Mouse (Mus musculus) G1E-ER4 (cell line): Measurements from ENCODE around the gene Kbtbd13. TPM values are rescaled to one million over a fixed set of nuclear protein-coding genes. Genes with fewer than 3 reads are reported as not detected.

Experiments used
- GATA1 ChIP-seq: IDR thresholded peaks from one replicate; pipeline ENCODE4 v1.8.0; 2012; ENCODE audit warnings: low read length, inconsistent platforms
- polyA plus RNA-seq: library from polyadenylated mRNA; stranded (reverse); fragments of >175 nt; gene quantifications from 2 replicates; pipeline ENCODE4 v1.2.3, GENCODE M21; 2012

Kbtbd13 gene
- not detected in 2 replicates for polyA plus RNA-seq

DNA sequence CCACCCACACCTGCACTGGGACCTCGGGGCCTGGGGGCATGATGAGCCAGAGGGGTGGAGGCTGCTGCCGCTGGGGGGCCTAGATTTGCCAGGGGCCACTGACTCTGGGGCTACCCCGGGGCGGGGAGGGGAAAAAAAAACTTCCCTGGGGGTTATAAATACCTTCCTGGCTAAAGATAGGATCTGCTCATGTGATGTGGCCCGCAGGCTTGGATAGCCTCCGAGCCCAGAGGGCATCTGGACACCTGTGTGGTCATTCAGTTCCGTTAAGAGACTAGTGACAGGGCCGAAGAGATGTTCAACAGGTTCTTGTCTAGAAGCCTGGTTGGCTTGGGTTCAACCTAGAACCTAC lies at the start of gene Kbtbd13:
TSS of gene Kbtbd13 (minus strand) at position 40 of the 352 bp plus-strand sequence.
- no peak for TF ChIP-seq GATA1

DNA sequence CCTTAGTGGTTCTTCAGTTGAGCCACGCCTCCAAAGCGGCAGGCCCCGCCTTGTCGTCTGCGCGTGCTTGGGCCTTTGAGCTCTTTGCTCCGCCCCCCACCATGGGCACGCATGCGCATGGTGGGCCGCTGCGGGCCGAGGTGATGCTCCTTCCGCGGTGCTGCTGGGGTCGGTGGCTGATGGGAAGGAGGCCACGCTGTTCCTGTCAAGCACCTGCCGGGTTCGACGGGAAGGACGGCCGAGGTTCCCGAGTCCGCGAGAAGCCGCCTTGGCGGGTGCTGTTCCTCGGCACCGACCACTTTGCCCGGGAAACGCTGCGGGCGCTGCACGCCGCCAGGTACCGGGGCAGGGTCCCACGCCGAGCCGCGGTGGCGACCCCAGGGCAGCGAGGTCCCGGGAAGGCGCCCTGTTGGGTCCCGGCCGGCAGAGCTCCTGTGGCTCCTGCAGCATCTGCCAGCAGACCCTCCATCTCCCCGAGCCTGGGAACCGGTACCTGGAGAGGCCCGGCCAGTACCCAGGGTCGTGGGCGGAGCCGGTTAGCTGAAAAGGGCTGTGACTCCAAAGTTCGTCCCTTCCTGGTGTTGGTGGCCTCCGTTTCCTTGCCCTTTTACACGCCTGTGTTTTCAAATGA lies 44.3 kb upstream of the Kbtbd13 start, which contains the start of gene Mtfmt:
TSS of gene Mtfmt (plus strand) at position 112 of the 631 bp plus-strand sequence.
- no peak for TF ChIP-seq GATA1

GRCm38 (mm10) chr9:65435211-65435610 lies 43.8 kb upstream of the Kbtbd13 start:
- no peak for TF ChIP-seq GATA1

DNA sequence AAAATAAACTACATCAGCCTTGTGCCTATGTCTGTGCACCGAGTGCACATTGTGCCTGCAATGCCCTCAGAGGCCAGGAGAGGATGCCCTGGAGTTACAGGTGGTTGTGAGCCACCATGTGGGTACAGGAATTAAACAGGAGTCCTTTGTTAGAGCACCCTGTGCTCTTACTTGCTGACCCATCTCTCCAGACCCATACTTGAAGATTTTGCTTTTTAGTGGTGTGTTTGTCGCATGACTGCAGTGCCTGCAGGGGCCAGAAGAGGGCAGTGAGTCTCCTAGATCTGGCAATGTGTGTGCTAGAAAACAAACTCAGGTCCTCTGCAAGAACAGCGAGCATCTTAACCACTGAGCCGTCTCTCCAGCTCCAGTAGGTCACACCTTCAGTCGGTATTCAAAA lies 42.7 kb upstream of the Kbtbd13 start:
- TF ChIP-seq GATA1 = no peak

GRCm38 (mm10) chr9:65432236-65432635 lies 40.8 kb upstream of the Kbtbd13 start:
- no peak for TF ChIP-seq GATA1

- no peak for TF ChIP-seq GATA1
Observed at GRCm38 (mm10) chr9:65430921-65431320, 39.5 kb upstream of the Kbtbd13 start.

DNA sequence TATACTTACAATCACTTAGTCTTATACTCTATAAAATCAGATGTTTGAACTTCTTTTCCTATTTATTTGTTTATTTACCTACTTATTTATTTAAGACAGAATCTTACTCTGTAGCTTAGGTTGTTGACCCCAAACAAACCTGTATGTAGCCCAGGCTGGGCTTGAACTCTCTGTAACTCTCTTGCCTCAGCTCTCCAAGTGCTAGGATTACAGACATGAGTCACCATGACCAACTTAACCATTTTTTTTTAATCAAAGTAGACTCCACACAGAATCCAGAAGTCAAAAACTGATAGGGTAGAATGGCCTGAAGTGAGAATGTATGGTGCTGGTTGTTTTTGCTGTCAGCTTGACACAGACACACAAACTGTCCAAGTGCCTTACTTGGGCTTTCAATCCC lies 38.9 kb upstream of the Kbtbd13 start:
- TF ChIP-seq GATA1 = no peak

- no peak for TF ChIP-seq GATA1
Observed at GRCm38 (mm10) chr9:65428003-65428402, 36.6 kb upstream of the Kbtbd13 start.

DNA sequence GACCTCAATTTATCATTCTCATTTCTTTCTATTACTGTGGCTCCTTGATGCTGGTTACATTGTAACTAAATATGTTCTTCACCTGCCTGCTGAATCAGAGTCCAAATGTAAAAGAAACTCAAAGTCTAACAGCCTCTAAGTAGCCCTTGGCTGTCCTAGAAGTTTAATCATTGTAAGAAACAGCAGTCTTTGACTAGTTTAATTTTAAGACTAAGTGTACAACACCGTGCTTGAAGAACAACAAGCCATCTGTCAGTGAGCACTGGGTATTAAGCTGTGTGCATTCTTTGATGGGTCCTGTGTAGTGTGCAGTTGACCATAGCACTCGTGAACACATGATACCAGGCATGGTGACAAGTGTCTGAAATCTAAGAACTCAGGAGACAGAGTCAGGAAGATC lies 36.1 kb upstream of the Kbtbd13 start:
- TF ChIP-seq GATA1 = no peak

- TF ChIP-seq GATA1 = no peak
Observed at GRCm38 (mm10) chr9:65424393-65424792, 32.9 kb upstream of the Kbtbd13 start.

DNA sequence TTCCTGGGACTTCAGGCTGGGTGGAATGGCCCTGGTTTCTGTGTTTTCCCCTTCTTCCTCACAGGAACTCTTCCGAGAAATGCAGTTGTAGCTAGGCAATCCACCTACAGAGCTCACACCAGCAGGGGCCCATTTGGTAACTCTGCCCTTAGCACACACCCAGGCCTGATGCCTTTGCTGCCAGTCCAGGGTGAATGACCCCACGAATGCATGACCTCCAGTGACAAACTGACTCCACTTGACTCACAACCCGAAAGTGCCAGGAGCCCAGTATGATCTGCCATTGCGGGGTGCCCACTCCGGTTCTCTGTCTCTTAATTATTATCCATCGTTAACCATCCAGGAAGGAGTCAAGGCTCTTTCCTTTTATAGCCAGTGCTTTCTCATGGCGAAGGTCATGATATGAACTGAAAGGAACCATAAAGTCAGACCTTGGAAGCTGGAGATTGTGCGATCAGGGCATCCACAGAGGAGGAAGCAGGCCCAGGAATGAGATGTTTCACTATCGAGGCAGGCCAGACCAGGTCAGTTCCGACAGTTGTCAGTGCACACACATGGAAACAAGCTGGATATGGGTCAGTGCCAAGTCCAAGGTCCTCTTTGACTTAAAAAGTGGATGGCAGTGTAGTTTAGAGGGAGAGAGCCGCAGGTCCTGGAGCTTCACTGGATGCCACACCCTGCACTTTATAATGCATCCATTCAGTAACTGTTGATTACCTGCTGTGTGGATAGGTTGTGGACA lies 31.5 kb upstream of the Kbtbd13 start, which contains the start of gene Slc51b:
TSS of gene Slc51b (minus strand) at position 196 of the 742 bp plus-strand sequence.
- TF ChIP-seq GATA1 = no peak

- no peak for TF ChIP-seq GATA1
Observed at GRCm38 (mm10) chr9:65419633-65420032, 28.2 kb upstream of the Kbtbd13 start.

DNA sequence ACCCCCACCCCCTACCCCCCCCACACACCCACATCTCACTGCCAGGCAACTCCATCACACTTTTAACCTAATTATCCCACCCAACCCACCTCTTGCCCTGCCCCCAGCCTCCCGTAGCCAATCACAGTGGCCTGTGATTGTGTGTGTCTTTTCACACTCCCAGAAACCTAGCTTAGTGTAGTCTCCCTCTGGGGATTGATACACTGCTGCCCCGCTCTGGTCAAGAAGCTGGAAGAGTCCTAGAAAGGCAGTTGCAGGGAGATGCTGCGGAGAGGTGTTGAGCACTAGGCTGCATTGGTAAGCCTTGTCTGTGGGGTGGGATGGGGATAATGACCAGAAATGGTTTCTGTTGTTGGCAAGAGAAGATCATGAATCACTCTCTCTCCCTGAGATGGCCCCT lies 26.3 kb upstream of the Kbtbd13 start:
- TF ChIP-seq GATA1 = no peak

DNA sequence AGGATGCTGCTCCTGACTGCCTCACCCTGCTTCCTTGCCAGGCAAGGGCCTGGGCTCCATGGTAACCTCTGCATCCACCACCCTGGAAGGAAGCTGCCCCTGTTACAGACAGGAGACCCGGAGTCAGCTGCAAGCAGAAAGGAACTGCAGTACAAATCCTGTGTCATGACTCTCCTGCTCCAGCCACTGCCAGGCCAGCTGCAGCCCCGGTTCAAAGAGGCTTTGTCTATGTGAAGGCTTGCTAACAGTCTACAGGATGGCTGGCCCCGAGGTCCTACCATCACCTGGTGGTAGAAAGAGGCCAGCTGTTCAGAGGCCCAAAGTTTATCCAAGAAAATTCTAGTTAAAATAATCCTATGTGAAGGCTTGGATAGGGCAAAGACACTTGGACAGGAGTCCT lies 19.9 kb upstream of the Kbtbd13 start:
- TF ChIP-seq GATA1 = no peak

DNA sequence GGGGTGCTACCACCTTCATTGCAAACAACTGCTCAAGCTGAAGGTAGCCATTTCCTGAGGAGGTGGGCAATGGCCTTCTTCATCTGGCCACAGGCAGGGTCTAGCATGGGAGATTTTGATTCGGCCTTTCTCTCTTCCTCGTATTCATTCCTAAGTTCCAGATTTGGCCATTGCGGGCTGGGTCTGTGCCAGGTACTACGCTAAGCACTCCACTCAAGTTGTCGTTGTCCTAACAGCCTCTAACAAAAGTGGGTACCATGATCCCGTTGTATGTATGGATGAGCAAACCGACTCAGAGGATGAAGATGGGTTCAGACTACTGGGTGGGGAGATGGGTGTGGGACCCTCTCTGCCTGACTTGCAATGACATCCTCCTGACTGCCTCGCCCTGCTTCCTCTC lies 18.9 kb upstream of the Kbtbd13 start:
- TF ChIP-seq GATA1 = no peak

DNA sequence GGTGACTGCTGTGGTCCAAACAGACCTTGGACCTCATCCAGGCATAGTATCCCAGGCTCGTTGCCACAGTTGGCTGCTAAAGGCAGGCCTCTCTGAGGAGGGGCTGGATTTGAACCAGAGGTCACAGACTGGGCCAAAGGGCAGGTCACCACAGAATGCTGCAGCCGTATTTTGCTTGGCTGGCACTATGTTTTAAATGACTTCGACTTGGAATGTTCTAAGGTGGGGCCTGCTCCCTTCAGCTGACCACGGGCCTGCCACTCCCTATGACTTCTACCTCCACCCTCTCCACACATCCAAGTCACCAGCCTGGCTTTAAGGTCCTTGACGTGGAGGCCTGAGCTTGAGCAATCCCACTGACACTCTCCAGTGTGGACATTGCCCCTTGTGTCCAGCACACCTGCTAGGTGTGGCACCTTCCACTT lies 17.4 kb upstream of the Kbtbd13 start:
- TF ChIP-seq GATA1 = no peak

GRCm38 (mm10) chr9:65407861-65408260 lies 16.4 kb upstream of the Kbtbd13 start:
- no peak for TF ChIP-seq GATA1

DNA sequence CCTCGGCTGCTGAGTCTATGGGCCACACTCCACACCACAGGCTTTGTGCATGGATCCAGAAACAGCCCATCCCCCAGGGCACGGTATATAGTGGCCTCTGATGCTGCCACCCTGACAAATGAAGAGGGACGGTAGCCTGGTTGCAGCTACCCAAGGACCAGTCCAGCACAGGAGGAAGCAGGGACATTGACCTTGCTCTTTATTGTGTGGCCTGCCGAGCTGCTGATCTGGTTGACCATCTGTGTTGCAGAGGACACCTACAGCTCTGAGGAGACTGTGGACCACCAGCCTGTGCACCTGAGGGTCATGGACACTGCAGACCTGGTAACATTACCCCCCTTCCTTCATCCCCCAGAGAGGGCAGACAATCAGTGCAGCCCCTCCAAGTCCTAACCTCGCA lies 15.9 kb upstream of the Kbtbd13 start:
- no peak for TF ChIP-seq GATA1

- no peak for TF ChIP-seq GATA1
Observed at GRCm38 (mm10) chr9:65405184-65405449, 13.7 kb upstream of the Kbtbd13 start.
